Mouse (Mus musculus) intestine, embryonic 16.5 days (tissue): ENCODE results near the gene Pym1. TPM values are rescaled to one million over a fixed set of nuclear protein-coding genes. Genes with fewer than 3 reads are reported as not detected.

Experiments
- ATAC-seq: fragments of 200-750 bp; cut with Nextera tagmentation; 2 replicates; pipeline ENCODE4 v1.8.0; 2017; ENCODE audit warnings: moderate TSS enrichment, moderate library complexity
- H3K27ac ChIP-seq: fragments of 300-500 bp; sonication (generic); 2 replicates; pipeline ENCODE4 v1.5.1; 2014; ENCODE audit warnings: mild to moderate bottlenecking, low read length
- H3K27me3 ChIP-seq: fragments of 300-500 bp; sonication (generic); replicated peaks from 2 replicates; pipeline ENCODE4 v1.6.1; 2014; ENCODE audit warnings: low read length, control low read depth, mixed read lengths; ENCODE audit not compliant: control insufficient read depth, insufficient read depth
- H3K36me3 ChIP-seq: fragments of 300-500 bp; sonication (generic); 2 replicates; pipeline ENCODE4 v1.6.1; 2014; ENCODE audit warnings: low read length, control low read depth; ENCODE audit not compliant: control insufficient read depth, insufficient read depth
- H3K4me1 ChIP-seq: fragments of 300-500 bp; sonication (generic); 2 replicates; pipeline ENCODE4 v1.6.1; 2014; ENCODE audit warnings: low read length, control low read depth, mixed read lengths; ENCODE audit not compliant: control insufficient read depth, insufficient read depth
- H3K4me2 ChIP-seq: fragments of 300-500 bp; sonication (generic); 2 replicates; pipeline ENCODE4 v1.6.1; 2014; ENCODE audit warnings: low read depth, low read length, control low read depth
- H3K4me3 ChIP-seq: fragments of 300-500 bp; sonication (generic); 2 replicates; pipeline ENCODE4 v1.5.1; 2014; ENCODE audit warnings: mild to moderate bottlenecking, low read length
- H3K9ac ChIP-seq: fragments of 300-500 bp; sonication (generic); 2 replicates; pipeline ENCODE4 v1.6.1; 2014; ENCODE audit warnings: low read depth, low read length
- H3K9me3 ChIP-seq: fragments of 300-500 bp; sonication (generic); 2 replicates; pipeline ENCODE4 v1.6.1; 2016; ENCODE audit warnings: low read length, control low read depth; ENCODE audit not compliant: control insufficient read depth
- WGBS: fragments of 180-500 bp; shearing (Covaris S2); extraction: QIAGEN DNeasy Blood & Tissue Kit; methylation state at CpG from one replicate; pipeline ENCODE4 v1.1.7; 2014; 5-methylcytosine and 5-hydroxymethylcytosine counted together
- polyA plus RNA-seq: library from polyadenylated mRNA; unstranded; fragments of >200 nt; fragmentation: Nextera tagmentation; extraction: Ambion mirVana; gene quantifications from 2 replicates; pipeline ENCODE4 v1.2.1, GENCODE M21; 2015

Pym1 gene
- polyA plus RNA-seq, 1 experiment from 2014 or later, result 31.5 TPM

- Histone ChIP-seq H3K36me3 (no peaks in the 10 kb centered on the region), H3K4me3 (no peak overlapping the region)
- 92% methylated on average over 2 of the region's 2 CpGs for WGBS
These were observed 30.8 kb downstream of the Pym1 start for GRCm38 (mm10) chr10:128778441-128778840.

GRCm38 (mm10) chr10:128779011-128779795 lies 31.5 kb downstream of the Pym1 start:
- 25% methylated on average over 8 of the region's 8 CpGs for WGBS
- Histone ChIP-seq H3K4me2 (no peak overlapping the region; the same call in 1 of the 2 replicates), H3K9ac (no peak overlapping the region), H3K9me3 (no peaks in the 10 kb centered on the region), H3K36me3 (no peaks in the 10 kb centered on the region), H3K27me3 (no peaks in the 10 kb centered on the region), H3K4me1 (0 out of 2 replicates have a peak, but pooled peaks cover 2% of the 10 kb centered on the region), H3K4me3 (no peak overlapping the region), H3K27ac (peak overlapping the region; percentile 71)
- ATAC-seq, result peak; percentile 96

More at GRCm38 (mm10) chr10:128778441-128778840, 30.8 kb downstream of the Pym1 start:
- Histone ChIP-seq H3K4me1 (0 out of 2 replicates have a peak, but pooled peaks cover 2% of the 10 kb centered on the region), H3K4me2 (no peak overlapping the region), H3K9ac (no peak overlapping the region), H3K9me3 (no peaks in the 10 kb centered on the region), H3K27ac (no peak overlapping the region), H3K27me3 (no peaks in the 10 kb centered on the region)
- ATAC-seq, result no peak

GRCm38 (mm10) chr10:128780200-128780599 lies 32.5 kb downstream of the Pym1 start:
- no peaks in the 10 kb centered on the region for H3K27me3 ChIP-seq
- H3K9me3 ChIP-seq, result no peaks in the 10 kb centered on the region
- WGBS, result 76% methylated on average over 1 of the region's 1 CpGs
- H3K9ac ChIP-seq, result no peak overlapping the region
- H3K4me1 ChIP-seq, result 0 out of 2 replicates have a peak, but pooled peaks cover 2% of the 10 kb centered on the region
- ATAC-seq, result no peak
- no peaks in the 10 kb centered on the region for H3K36me3 ChIP-seq
- H3K4me3 ChIP-seq, result no peak overlapping the region
- H3K4me2 ChIP-seq, result no peak overlapping the region
- peak overlapping the region; percentile 31; the same call in 1 of the 2 replicates for H3K27ac ChIP-seq

GRCm38 (mm10) chr10:128790398-128791124 lies 42.9 kb downstream of the Pym1 start, which contains the start of gene Mmp19:
TSS of gene Mmp19 (plus strand) at chr10:128790910.
- H3K4me3 ChIP-seq, result no peak within 1 kb of the TSS
- 0 out of 2 replicates have a peak within 1 kb of the TSS, but pooled peaks have one; percentile 33 for H3K9ac ChIP-seq
- no peaks in the 10 kb centered on the region for H3K9me3 ChIP-seq
- no peaks in the 10 kb centered on the region for H3K36me3 ChIP-seq
- no peak within 1 kb of the TSS for H3K4me2 ChIP-seq
- ATAC-seq, result no peak
- no peaks in the 10 kb centered on the region for H3K27me3 ChIP-seq
- H3K4me1 ChIP-seq, result no peaks in the 10 kb centered on the region
- 62% methylated on average over 7 of the region's 7 CpGs for WGBS
- H3K27ac ChIP-seq, result no peak within 1 kb of the TSS

- Histone ChIP-seq H3K4me3 (no peak overlapping the region), H3K9me3 (no peaks in the 10 kb centered on the region), H3K27me3 (no peaks in the 10 kb centered on the region), H3K36me3 (no peaks in the 10 kb centered on the region), H3K4me1 (no peaks in the 10 kb centered on the region), H3K27ac (no peak overlapping the region), H3K9ac (no peak overlapping the region), H3K4me2 (no peak overlapping the region)
- ATAC-seq, result no peak
These were observed 44.4 kb downstream of the Pym1 start for GRCm38 (mm10) chr10:128792041-128792440.

GRCm38 (mm10) chr10:128793258-128793657 lies 45.6 kb downstream of the Pym1 start:
- no peak overlapping the region for H3K27ac ChIP-seq
- H3K9ac ChIP-seq, result no peak overlapping the region
- no peak overlapping the region for H3K4me2 ChIP-seq
- no peaks in the 10 kb centered on the region for H3K4me1 ChIP-seq
- no peak overlapping the region for H3K4me3 ChIP-seq
- WGBS, result 91% methylated on average over 1 of the region's 1 CpGs
- H3K27me3 ChIP-seq, result no peaks in the 10 kb centered on the region
- H3K9me3 ChIP-seq, result no peaks in the 10 kb centered on the region
- no peak for ATAC-seq
- no peaks in the 10 kb centered on the region for H3K36me3 ChIP-seq

GRCm38 (mm10) chr10:128794391-128794790 lies 46.7 kb downstream of the Pym1 start:
- no peak for ATAC-seq
- H3K27ac ChIP-seq, result no peak overlapping the region
- 88% methylated on average over 5 of the region's 5 CpGs for WGBS
- no peak overlapping the region for H3K4me2 ChIP-seq
- no peaks in the 10 kb centered on the region for H3K36me3 ChIP-seq
- no peaks in the 10 kb centered on the region for H3K4me1 ChIP-seq
- H3K27me3 ChIP-seq, result no peaks in the 10 kb centered on the region
- H3K9me3 ChIP-seq, result no peaks in the 10 kb centered on the region
- no peak overlapping the region for H3K9ac ChIP-seq
- no peak overlapping the region for H3K4me3 ChIP-seq

GRCm38 (mm10) chr10:128795581-128795980 lies 47.9 kb downstream of the Pym1 start:
- Histone ChIP-seq H3K9ac (no peak overlapping the region), H3K27ac (no peak overlapping the region), H3K4me2 (no peak overlapping the region), H3K4me1 (no peaks in the 10 kb centered on the region), H3K36me3 (no peaks in the 10 kb centered on the region), H3K9me3 (no peaks in the 10 kb centered on the region), H3K27me3 (no peaks in the 10 kb centered on the region), H3K4me3 (no peak overlapping the region)
- no peak for ATAC-seq
- 93% methylated on average over 3 of the region's 3 CpGs for WGBS

- Histone ChIP-seq H3K4me2 (no peak overlapping the region), H3K27me3 (no peaks in the 10 kb centered on the region), H3K4me3 (no peak overlapping the region), H3K27ac (no peak overlapping the region), H3K9ac (no peak overlapping the region), H3K36me3 (peaks cover 7% of the 10 kb centered on the region; the same call in 1 of the 2 replicates), H3K9me3 (no peaks in the 10 kb centered on the region), H3K4me1 (peaks cover 6% of the 10 kb centered on the region; the same call in 1 of the 2 replicates)
- ATAC-seq, result no peak
- WGBS, result 94% methylated on average over 8 of the region's 8 CpGs
These were observed 51.0 kb downstream of the Pym1 start for GRCm38 (mm10) chr10:128798676-128799075.
